Mouse (Mus musculus) erythroblast, embryonic 14.5 days (primary cell): Measurements from ENCODE around the gene Pou2f3.

Source experiments
- GATA1 ChIP-seq: IDR thresholded peaks from 2 replicates; pipeline ENCODE4 v1.6.1; 2012; ENCODE audit warnings: low read length, inconsistent platforms, mixed read lengths
- TAL1 ChIP-seq: IDR thresholded peaks from 3 replicates; pipeline ENCODE4 v1.6.1; 2012; ENCODE audit warnings: low read length, inconsistent platforms, mixed read lengths

- no peak for TF ChIP-seq TAL1
- no peak for TF ChIP-seq GATA1
Measured at GRCm38 (mm10) chr9:43122379-43122778, 87.8 kb downstream of the Pou2f3 start.
